Mouse (Mus musculus) G1E (cell line): ENCODE measurements at regions not wholly inside any gene's neighbourhood (a gene's known extent, or its start where the extent isn't known, plus 50 kb on each side); places are given as distances from the start of the nearest gene placed in this dataset.

ENCODE experiments used
- CTCF ChIP-seq: IDR thresholded peaks from 2 replicates; pipeline ENCODE4 v1.5.1; 2012; ENCODE audit warnings: low read depth, low read length, inconsistent platforms, mixed read lengths
- GATA1 ChIP-seq: IDR thresholded peaks from 2 replicates; pipeline ENCODE4 v1.6.1; 2012; ENCODE audit warnings: borderline replicate concordance, low read length, inconsistent platforms, mixed read lengths

DNA sequence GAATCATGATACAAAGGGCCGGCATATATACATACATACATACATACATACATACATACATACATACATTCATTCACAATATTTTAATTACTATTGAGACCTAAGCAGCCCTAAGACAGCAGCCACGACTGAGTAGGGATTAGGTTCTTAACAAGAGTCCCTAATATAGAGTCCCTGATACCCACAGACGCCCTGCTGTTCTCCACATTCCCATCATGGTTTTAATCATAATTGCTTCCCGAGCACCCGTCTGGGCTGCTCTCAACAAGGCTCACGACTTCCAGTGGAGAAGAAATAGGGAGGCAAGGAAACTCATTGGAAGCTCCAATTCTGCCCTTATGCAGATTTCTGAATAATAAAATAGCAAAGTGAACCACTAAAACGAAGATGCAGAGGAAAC is 120.6 kb upstream of the Chmp2b start:
- TF ChIP-seq CTCF (no peak), GATA1 (no peak)
